Mouse (Mus musculus) heart, postnatal 0 days (tissue): ENCODE measurements around the gene Speg. TPM values are rescaled to one million over a fixed set of nuclear protein-coding genes. Genes with fewer than 3 reads are reported as not detected.
A peak's percentile ranks its signal among the peaks of the same experiment; 100 is the strongest.

Experiments
- ATAC-seq: fragments of 200-750 bp; cut with Nextera tagmentation; 2 replicates; pipeline ENCODE4 v1.8.0; 2017; ENCODE audit warnings: low read depth, moderate number of reproducible peaks, moderate library complexity; ENCODE audit not compliant: insufficient read depth
- DNase-seq: peaks from one replicate; pipeline ENCODE4 v3.0.0-alpha.2; 2016; ENCODE audit warnings: low spot score
- H3K27ac ChIP-seq: fragments of 300-500 bp; sonication (generic); 2 replicates; pipeline ENCODE4 v1.5.1; 2014; ENCODE audit warnings: low read depth, mild to moderate bottlenecking
- H3K27me3 ChIP-seq: fragments of 300-500 bp; sonication (generic); 2 replicates; pipeline ENCODE4 v1.6.1; 2014; ENCODE audit warnings: low read length, mixed read lengths; ENCODE audit not compliant: control insufficient read depth, insufficient read depth
- H3K36me3 ChIP-seq: fragments of 300-500 bp; sonication (generic); replicated peaks from 2 replicates; pipeline ENCODE4 v1.6.1; 2014; ENCODE audit warnings: low read length, mixed read lengths; ENCODE audit not compliant: control insufficient read depth, insufficient read depth
- H3K4me1 ChIP-seq: fragments of 300-500 bp; sonication (generic); 2 replicates; pipeline ENCODE4 v1.6.1; 2014; ENCODE audit warnings: antibody characterized with exemption; ENCODE audit not compliant: control insufficient read depth, insufficient read depth
- H3K4me2 ChIP-seq: fragments of 300-500 bp; sonication (generic); 2 replicates; pipeline ENCODE4 v1.6.1; 2014; ENCODE audit warnings: low read depth, mild to moderate bottlenecking, low read length, moderate library complexity
- H3K4me3 ChIP-seq: fragments of 300-500 bp; sonication (generic); 2 replicates; pipeline ENCODE4 v1.5.1; 2014; ENCODE audit warnings: low read depth, low read length
- H3K9ac ChIP-seq: fragments of 300-500 bp; sonication (generic); replicated peaks from 2 replicates; pipeline ENCODE4 v1.6.1; 2014; ENCODE audit warnings: low read depth, low read length, mixed read lengths
- H3K9me3 ChIP-seq: fragments of 300-500 bp; sonication (generic); replicated peaks from 2 replicates; pipeline ENCODE4 v1.6.1; 2016; ENCODE audit warnings: low read length; ENCODE audit not compliant: control insufficient read depth
- CTCF ChIP-seq: IDR thresholded peaks from 2 replicates; pipeline ENCODE4 v1.5.1; 2016; ENCODE audit warnings: antibody characterized with exemption, control low read depth, low read depth
- EP300 ChIP-seq: IDR thresholded peaks from 2 replicates; pipeline ENCODE4 v1.6.1; 2016; ENCODE audit warnings: antibody characterized with exemption, low read depth
- WGBS: fragments of 180-500 bp; shearing (Covaris S2); extraction: QIAGEN DNeasy Blood & Tissue Kit; methylation state at CpG from one replicate; pipeline ENCODE4 v1.1.7; 2014; 5-methylcytosine and 5-hydroxymethylcytosine counted together
- polyA plus RNA-seq: library from polyadenylated mRNA; unstranded; fragments of >200 nt; fragmentation: Nextera tagmentation; extraction: Ambion mirVana; gene quantifications from 2 replicates; pipeline ENCODE4 v1.2.1, GENCODE M21; 2015
- total RNA-seq: library from RNA; depleted of rRNA; stranded (reverse); fragments of >200 nt; gene quantifications from 2 replicates; pipeline ENCODE4 v1.2.3, GENCODE M21; 2014; ENCODE audit warnings: low replicate concordance

The Speg gene
- total and polyA plus RNA-seq, 2 experiments from 2014 or later: 30.2 to 95.0 TPM

GRCm38 (mm10) chr1:75359346-75359745 lies 15.8 kb upstream of the Speg start:
- peak overlapping the region; percentile 64 for H3K9ac ChIP-seq
- no peak overlapping the region for H3K4me3 ChIP-seq
- 28% methylated on average over 13 of the region's 13 CpGs for WGBS
- no peaks in the 10 kb centered on the region for H3K9me3 ChIP-seq
- H3K4me1 ChIP-seq: peaks cover 41% of the 10 kb centered on the region
- peak; percentile 46; the same call in 1 of the 2 replicates for TF ChIP-seq EP300
- no peak for TF ChIP-seq CTCF
- peaks cover 21% of the 10 kb centered on the region for H3K36me3 ChIP-seq
- H3K4me2 ChIP-seq: peak overlapping the region; percentile 72
- H3K27ac ChIP-seq: peak overlapping the region; percentile 96
- DNase-seq (peak; percentile 86), ATAC-seq (peak; percentile 53)
- no peaks in the 10 kb centered on the region for H3K27me3 ChIP-seq

DNA sequence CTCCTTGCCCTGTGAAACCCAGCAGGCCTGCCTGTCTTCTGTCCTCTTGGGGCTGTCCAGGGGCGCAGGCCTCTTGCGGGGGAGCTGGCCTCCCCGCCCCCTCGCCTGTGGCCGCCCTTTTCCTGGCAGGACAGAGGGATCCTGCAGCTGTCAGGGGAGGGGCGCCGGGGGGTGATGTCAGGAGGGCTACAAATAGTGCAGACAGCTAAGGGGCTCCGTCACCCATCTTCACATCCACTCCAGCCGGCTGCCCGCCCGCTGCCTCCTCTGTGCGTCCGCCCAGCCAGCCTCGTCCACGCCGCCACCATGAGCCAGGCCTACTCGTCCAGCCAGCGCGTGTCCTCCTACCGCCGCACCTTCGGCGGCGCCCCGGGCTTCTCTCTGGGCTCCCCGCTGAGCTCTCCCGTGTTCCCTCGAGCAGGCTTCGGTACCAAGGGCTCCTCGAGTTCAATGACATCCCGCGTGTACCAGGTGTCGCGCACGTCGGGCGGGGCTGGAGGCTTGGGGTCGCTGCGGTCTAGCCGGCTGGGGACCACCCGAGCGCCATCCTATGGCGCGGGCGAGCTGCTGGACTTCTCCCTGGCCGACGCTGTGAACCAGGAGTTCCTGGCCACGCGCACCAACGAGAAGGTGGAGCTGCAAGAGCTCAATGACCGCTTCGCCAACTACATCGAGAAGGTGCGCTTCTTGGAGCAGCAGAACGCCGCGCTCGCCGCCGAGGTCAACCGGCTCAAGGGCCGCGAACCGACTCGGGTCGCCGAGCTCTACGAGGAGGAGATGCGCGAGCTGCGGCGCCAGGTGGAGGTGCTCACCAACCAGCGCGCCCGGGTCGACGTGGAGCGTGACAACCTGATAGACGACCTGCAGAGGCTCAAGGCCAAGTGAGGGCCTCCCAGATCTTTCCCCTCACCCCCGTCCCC lies 14.7 kb upstream of the Speg start, which contains the start of gene Des:
Des (plus strand) TSS at position 218 of the 920 bp plus-strand sequence.
- Histone ChIP-seq H3K4me2 (peak within 1 kb of the TSS; percentile 72), H3K9ac (peak within 1 kb of the TSS; percentile 64), H3K27me3 (no peaks in the 10 kb centered on the region), H3K9me3 (no peaks in the 10 kb centered on the region), H3K36me3 (peaks cover 31% of the 10 kb centered on the region), H3K4me3 (peak within 1 kb of the TSS; percentile 60), H3K27ac (peak within 1 kb of the TSS; percentile 96), H3K4me1 (peaks cover 41% of the 10 kb centered on the region)
- peak; percentile 84 for DNase-seq
- peak; percentile 81 for ATAC-seq
- WGBS: 2% methylated on average over 77 of the region's 80 CpGs
- no peak for TF ChIP-seq CTCF
- no peak; the same call in 1 of the 2 replicates for TF ChIP-seq EP300

GRCm38 (mm10) chr1:75361123-75361522 lies 14.0 kb upstream of the Speg start:
- H3K9me3 ChIP-seq: no peaks in the 10 kb centered on the region
- H3K4me1 ChIP-seq: peaks cover 41% of the 10 kb centered on the region
- peak overlapping the region; percentile 64 for H3K9ac ChIP-seq
- H3K36me3 ChIP-seq: peaks cover 38% of the 10 kb centered on the region
- peak overlapping the region; percentile 96 for H3K27ac ChIP-seq
- ATAC-seq (no peak), DNase-seq (no peak)
- no peak for TF ChIP-seq EP300
- no peak for TF ChIP-seq CTCF
- peak overlapping the region; percentile 60 for H3K4me3 ChIP-seq
- H3K27me3 ChIP-seq: no peaks in the 10 kb centered on the region
- peak overlapping the region; percentile 72 for H3K4me2 ChIP-seq
- WGBS: 31% methylated on average over 4 of the region's 4 CpGs

DNA sequence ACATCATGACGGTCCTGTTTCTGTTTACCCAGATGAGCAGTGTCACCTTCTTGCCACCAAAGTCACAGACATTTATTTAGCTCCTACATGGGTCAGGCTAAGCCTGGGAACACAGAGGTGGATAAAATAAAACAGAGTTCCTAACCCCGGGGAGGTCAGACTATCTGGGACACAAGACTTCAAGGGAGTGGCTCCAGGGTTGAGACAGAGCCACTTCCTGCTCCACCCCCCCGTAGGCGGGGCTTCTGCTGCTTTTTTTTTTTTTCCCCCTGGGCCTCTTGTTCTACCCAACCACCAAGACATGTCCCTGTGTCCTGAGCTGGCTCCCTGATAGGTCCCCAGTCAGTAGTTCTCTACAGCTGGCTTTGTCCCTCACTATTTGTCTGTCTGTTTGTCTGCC lies 13.3 kb upstream of the Speg start:
- peak overlapping the region; percentile 64; the same call in 1 of the 2 replicates for H3K9ac ChIP-seq
- no peaks in the 10 kb centered on the region for H3K9me3 ChIP-seq
- TF ChIP-seq CTCF (no peak), EP300 (0 out of 2 replicates have a peak, but pooled peaks have one; percentile 28)
- peak overlapping the region; percentile 60 for H3K4me3 ChIP-seq
- DNase-seq: peak; percentile 78
- peak overlapping the region; percentile 72 for H3K4me2 ChIP-seq
- peak; percentile 50 for ATAC-seq
- peaks cover 44% of the 10 kb centered on the region for H3K36me3 ChIP-seq
- no peaks in the 10 kb centered on the region for H3K27me3 ChIP-seq
- peak overlapping the region; percentile 96 for H3K27ac ChIP-seq
- 19% methylated on average over 4 of the region's 4 CpGs for WGBS
- H3K4me1 ChIP-seq: peaks cover 38% of the 10 kb centered on the region

GRCm38 (mm10) chr1:75363868-75364267 lies 11.2 kb upstream of the Speg start:
- H3K4me3 ChIP-seq: no peak overlapping the region
- no peak for ATAC-seq
- 56% methylated on average over 3 of the region's 3 CpGs for WGBS
- no peaks in the 10 kb centered on the region for H3K9me3 ChIP-seq
- no peak overlapping the region for H3K27ac ChIP-seq
- DNase-seq: no peak
- peaks cover 17% of the 10 kb centered on the region for H3K4me1 ChIP-seq
- peaks cover 50% of the 10 kb centered on the region for H3K36me3 ChIP-seq
- H3K4me2 ChIP-seq: no peak overlapping the region
- no peak overlapping the region for H3K9ac ChIP-seq
- no peaks in the 10 kb centered on the region for H3K27me3 ChIP-seq
- TF ChIP-seq EP300 (no peak), CTCF (no peak)
